Mouse (Mus musculus) liver, embryonic 14.5 days (tissue): ENCODE data around the gene Gng7. TPM values are rescaled to one million over a fixed set of nuclear protein-coding genes. Genes with fewer than 3 reads are reported as not detected.
A peak's percentile ranks its signal among the peaks of the same experiment; 100 is the strongest.

Source experiments
- ATAC-seq: fragments of 200-750 bp; cut with Nextera tagmentation; 2 replicates; pipeline ENCODE4 v1.8.0; 2017; ENCODE audit warnings: moderate number of reproducible peaks, mild to moderate bottlenecking, moderate library complexity; ENCODE audit not compliant: insufficient read depth
- DNase-seq, 3 experiments: peaks; one replicate each; pipeline ENCODE4 v3.0.0-alpha.2; 2012 to 2013; ENCODE audit warnings: low read depth in 3 of 3, low spot score in 3 of 3
- H3K27ac ChIP-seq: fragments of 300-500 bp; sonication (generic); 2 replicates; pipeline ENCODE4 v1.5.1; 2014; ENCODE audit warnings: moderate library complexity, mild to moderate bottlenecking, control low read depth, inconsistent platforms
- H3K27me3 ChIP-seq: fragments of 300-500 bp; sonication (generic); 2 replicates; pipeline ENCODE4 v1.6.1; 2014; ENCODE audit warnings: mild to moderate bottlenecking, low read length, moderate library complexity; ENCODE audit not compliant: control insufficient read depth, insufficient read depth
- H3K36me3 ChIP-seq: fragments of 300-500 bp; sonication (generic); replicated peaks from 2 replicates; pipeline ENCODE4 v1.6.1; 2014; ENCODE audit warnings: low read depth; ENCODE audit not compliant: control insufficient read depth, insufficient read depth
- H3K4me1 ChIP-seq, 2 experiments: fragments of 200-500 bp in 1 of 2; fragments of 300-500 bp in 1 of 2; sonication (generic) in 1 of 2; replicated peaks; 2 replicates each; pipeline ENCODE4 v1.6.1; 2012 to 2014; ENCODE audit warnings: antibody characterized with exemption in 1 of 2, inconsistent platforms in 1 of 2, low read length in 1 of 2; ENCODE audit not compliant: control insufficient read depth in 2 of 2, insufficient read depth in 2 of 2
- H3K4me2 ChIP-seq: fragments of 300-500 bp; sonication (generic); 2 replicates; pipeline ENCODE4 v1.6.1; 2014; ENCODE audit warnings: low read depth, mild to moderate bottlenecking, control low read depth, moderate library complexity
- H3K4me3 ChIP-seq, 2 experiments: fragments of 200-500 bp in 1 of 2; fragments of 300-500 bp in 1 of 2; sonication (generic) in 1 of 2; 2 replicates each; pipeline ENCODE4 v1.5.1; 2012 to 2014; ENCODE audit warnings: low read depth in 2 of 2, low read length in 2 of 2, mild to moderate bottlenecking in 2 of 2, control low read depth in 1 of 2, inconsistent platforms in 1 of 2, moderate library complexity in 1 of 2; ENCODE audit not compliant: insufficient read depth in 1 of 2
- H3K9ac ChIP-seq: fragments of 300-500 bp; sonication (generic); replicated peaks from 2 replicates; pipeline ENCODE4 v1.6.1; 2014; ENCODE audit warnings: mild to moderate bottlenecking, control low read depth, moderate library complexity
- H3K9me3 ChIP-seq: fragments of 300-500 bp; sonication (generic); 2 replicates; pipeline ENCODE4 v1.6.1; 2016; ENCODE audit warnings: low read length, mixed read lengths; ENCODE audit not compliant: control insufficient read depth
- CTCF ChIP-seq: IDR thresholded peaks from 2 replicates; pipeline ENCODE4 v1.5.1; 2016; ENCODE audit warnings: antibody characterized with exemption, low read depth, control low read depth
- EP300 ChIP-seq: IDR thresholded peaks from 2 replicates; pipeline ENCODE4 v1.6.1; 2016; ENCODE audit warnings: antibody characterized with exemption, low read depth
- WGBS: fragments of 180-500 bp; shearing (Covaris S2); extraction: QIAGEN DNeasy Blood & Tissue Kit; methylation state at CpG from one replicate; pipeline ENCODE4 v1.1.7; 2014; ENCODE audit not compliant: insufficient replicate concordance; 5-methylcytosine and 5-hydroxymethylcytosine counted together
- polyA plus RNA-seq, 2 experiments: library from polyadenylated mRNA; depleted of rRNA in 1 of 2; stranded (reverse) in 1 of 2; unstranded in 1 of 2; fragments of >200 nt; fragmentation: Nextera tagmentation in 1 of 2; extraction: Ambion mirVana in 1 of 2; gene quantifications; 2 replicates each; pipeline versions ENCODE4 v1.2.1 to v1.2.3; 2012 to 2014

Gng7 gene
- polyA plus RNA-seq, 2 experiments: 0.23 to 0.25 TPM

- DNase-seq (no peak), ATAC-seq (no peak)
- H3K4me2 ChIP-seq: no peak overlapping the region
- H3K36me3 ChIP-seq: no peaks in the 10 kb centered on the region
- H3K9me3 ChIP-seq: no peaks in the 10 kb centered on the region
- no peak overlapping the region for H3K4me3 ChIP-seq
- peaks cover 83% of the 10 kb centered on the region for H3K27me3 ChIP-seq
- no peak overlapping the region for H3K27ac ChIP-seq
- peaks cover 6 to 14% of the 10 kb centered on the region in 2 experiments for H3K4me1 ChIP-seq
- no peak for TF ChIP-seq CTCF
- no peak for TF ChIP-seq EP300
- H3K9ac ChIP-seq: no peak overlapping the region
- WGBS: 6% methylated on average over 3 of the region's 3 CpGs
Observed at GRCm38 (mm10) chr10:80935241-80935640, 79.5 kb downstream of the Gng7 start.

- H3K4me1 ChIP-seq: peaks cover 2 to 8% of the 10 kb centered on the region in 2 experiments
- no peak overlapping the region for H3K4me2 ChIP-seq
- H3K4me3 ChIP-seq: no peak overlapping the region
- TF ChIP-seq EP300 (no peak), CTCF (no peak)
- no peak overlapping the region for H3K9ac ChIP-seq
- DNase-seq (no peak), ATAC-seq (no peak)
- WGBS: 49% methylated on average over 14 of the region's 14 CpGs
- H3K27me3 ChIP-seq: peaks cover 86% of the 10 kb centered on the region
- no peak overlapping the region for H3K27ac ChIP-seq
- H3K9me3 ChIP-seq: no peaks in the 10 kb centered on the region
- no peaks in the 10 kb centered on the region for H3K36me3 ChIP-seq
Observed at GRCm38 (mm10) chr10:80934136-80934985, 80.4 kb downstream of the Gng7 start.

- Histone ChIP-seq H3K4me2 (peak overlapping the region; percentile 90), H3K9ac (no peak overlapping the region), H3K36me3 (no peaks in the 10 kb centered on the region), H3K4me3 (peak overlapping the region in 1 of 2 experiments; percentile 13; a peak in 2 of 4 replicates), H3K4me1 (peaks cover 11 to 13% of the 10 kb centered on the region in 2 experiments), H3K27ac (no peak overlapping the region), H3K27me3 (peaks cover 81% of the 10 kb centered on the region), H3K9me3 (no peaks in the 10 kb centered on the region)
- TF ChIP-seq EP300 (no peak), CTCF (no peak)
- ATAC-seq (no peak), DNase-seq (no peak)
- WGBS: 2% methylated on average over 21 of the region's 21 CpGs
Observed at GRCm38 (mm10) chr10:80933421-80933979, 81.2 kb downstream of the Gng7 start.

DNA sequence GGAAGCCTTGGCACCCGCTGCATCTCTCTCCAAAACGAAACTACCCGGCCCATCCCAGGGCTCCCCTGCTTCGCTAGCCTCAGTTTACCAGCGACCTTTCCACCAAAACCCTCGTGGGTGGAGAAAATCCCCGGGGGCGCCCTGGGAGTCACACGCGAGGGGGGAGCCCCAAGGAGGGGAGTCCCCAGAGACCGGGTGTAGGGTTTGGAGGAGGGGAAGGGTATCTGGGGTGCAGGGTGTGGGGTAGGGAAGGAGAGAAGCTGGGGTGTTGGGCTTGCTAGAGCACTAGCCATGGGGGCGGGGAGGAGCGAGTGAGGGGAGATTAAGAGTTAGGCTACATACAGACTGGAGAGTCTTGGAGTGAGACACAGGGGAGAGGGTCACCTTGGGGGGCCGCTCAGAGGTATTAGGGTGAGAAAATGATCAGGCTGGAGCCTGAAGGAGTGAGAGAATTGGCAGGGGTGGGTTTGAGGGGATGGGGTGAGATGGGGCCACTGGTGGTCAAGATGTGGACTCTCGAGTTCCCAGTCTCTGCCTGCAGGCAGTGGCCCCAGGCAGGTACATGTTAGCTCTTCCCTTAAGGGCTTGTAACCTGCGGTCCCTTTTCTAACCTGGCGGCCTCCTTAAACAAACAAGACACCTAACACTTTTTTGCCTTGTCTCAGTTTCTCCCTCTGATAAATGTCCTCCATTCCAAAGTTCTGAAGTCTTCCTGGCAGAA, 81.9 kb downstream of the Gng7 start:
- H3K4me1 ChIP-seq: peaks cover 11 to 13% of the 10 kb centered on the region in 2 experiments
- peak overlapping the region; percentile 3 to 39; a peak in 3 of 4 replicates for H3K4me3 ChIP-seq
- H3K9me3 ChIP-seq: no peaks in the 10 kb centered on the region
- peaks cover 76% of the 10 kb centered on the region for H3K27me3 ChIP-seq
- no peak for DNase-seq
- 2% methylated on average over 17 of the region's 17 CpGs for WGBS
- TF ChIP-seq EP300 (no peak), CTCF (no peak)
- peak overlapping the region; percentile 90 for H3K4me2 ChIP-seq
- ATAC-seq: no peak
- H3K27ac ChIP-seq: no peak overlapping the region
- no peak overlapping the region for H3K9ac ChIP-seq
- H3K36me3 ChIP-seq: no peaks in the 10 kb centered on the region

DNA sequence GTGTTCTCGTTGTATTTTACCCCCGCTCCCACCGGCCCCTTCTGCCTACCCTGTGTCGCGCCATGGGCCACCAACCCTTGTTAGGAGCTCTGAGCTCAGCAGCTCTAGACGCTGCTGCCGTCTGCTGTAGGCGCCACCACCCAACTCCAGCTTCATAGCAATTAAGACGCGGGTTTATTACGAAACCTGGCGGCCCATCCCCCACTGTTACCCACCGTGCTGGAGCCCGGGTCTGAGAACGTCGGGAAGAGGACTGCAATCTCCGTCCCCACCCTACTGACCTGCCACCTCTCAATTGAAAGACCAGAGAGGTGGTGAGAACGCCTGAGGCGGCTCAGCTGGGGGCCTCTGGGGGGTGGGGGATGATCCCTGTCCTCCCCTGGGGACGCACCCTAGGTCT, 82.5 kb downstream of the Gng7 start:
- WGBS: 1% methylated on average over 20 of the region's 20 CpGs
- no peak for DNase-seq
- no peak overlapping the region for H3K9ac ChIP-seq
- H3K36me3 ChIP-seq: no peaks in the 10 kb centered on the region
- no peak for ATAC-seq
- H3K9me3 ChIP-seq: no peaks in the 10 kb centered on the region
- H3K27ac ChIP-seq: no peak overlapping the region
- H3K4me2 ChIP-seq: peak overlapping the region; percentile 90
- H3K27me3 ChIP-seq: peaks cover 70% of the 10 kb centered on the region
- H3K4me1 ChIP-seq: peaks cover 11 to 13% of the 10 kb centered on the region in 2 experiments
- TF ChIP-seq EP300: no peak
- no peak for TF ChIP-seq CTCF
- H3K4me3 ChIP-seq: peak overlapping the region; percentile 3 to 39; a peak in 2 of 4 replicates
